Mouse (Mus musculus): ENCODE data around the gene Mag. TPM values are rescaled to one million over a fixed set of nuclear protein-coding genes. Genes with fewer than 3 reads are reported as not detected.
"Not testable (repeated sequence)": the region's sequence is repeated elsewhere in the genome, so short reads cannot be mapped to it uniquely, and the experiment has no call there.

Gene Mag
- total RNA-seq, 1 experiment from 2014 or later, result not detected

DNA sequence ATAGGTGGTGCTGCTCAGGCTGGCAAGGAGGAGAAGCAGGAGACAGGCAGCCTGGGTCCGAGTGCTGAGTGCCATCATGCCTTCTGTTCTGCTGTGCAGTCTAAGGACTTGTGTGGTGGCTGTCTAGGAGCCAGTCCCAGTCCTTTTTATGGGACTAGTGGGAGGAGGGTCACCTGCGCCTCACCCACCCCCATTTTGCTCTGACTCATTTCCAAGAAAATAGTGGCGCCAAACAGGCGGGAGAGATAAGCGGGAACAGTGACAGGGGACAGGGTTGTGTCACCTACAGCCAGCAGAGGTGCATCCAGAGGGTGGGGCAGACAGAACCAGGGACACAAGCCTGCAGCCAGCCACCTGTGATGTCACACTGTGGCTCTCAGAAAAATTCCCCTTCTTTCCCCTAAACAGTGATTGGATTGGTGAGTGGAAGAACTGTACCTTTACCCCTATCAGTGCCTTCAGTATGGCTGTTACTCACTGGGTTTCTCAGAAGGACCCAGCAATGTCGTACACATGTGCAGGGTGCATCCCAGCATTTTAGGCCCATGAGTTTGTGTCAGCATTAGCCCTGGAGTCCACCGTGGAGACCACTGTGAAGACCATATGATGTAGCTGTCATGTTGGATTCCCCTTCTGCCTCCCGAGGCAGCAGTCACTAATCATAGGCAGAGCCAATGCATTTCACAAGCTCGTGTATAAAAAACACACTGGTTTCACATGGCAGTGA lies 29.4 kb upstream of the Mag start, which contains the start of gene Hamp:
Gene Hamp, minus strand, starts transcription at position 124 of the 727 bp plus-strand sequence.
- no peak for ATAC-seq (replicated peaks; ENCODE audit: low read depth, poor library complexity, severe bottlenecking)

DNA sequence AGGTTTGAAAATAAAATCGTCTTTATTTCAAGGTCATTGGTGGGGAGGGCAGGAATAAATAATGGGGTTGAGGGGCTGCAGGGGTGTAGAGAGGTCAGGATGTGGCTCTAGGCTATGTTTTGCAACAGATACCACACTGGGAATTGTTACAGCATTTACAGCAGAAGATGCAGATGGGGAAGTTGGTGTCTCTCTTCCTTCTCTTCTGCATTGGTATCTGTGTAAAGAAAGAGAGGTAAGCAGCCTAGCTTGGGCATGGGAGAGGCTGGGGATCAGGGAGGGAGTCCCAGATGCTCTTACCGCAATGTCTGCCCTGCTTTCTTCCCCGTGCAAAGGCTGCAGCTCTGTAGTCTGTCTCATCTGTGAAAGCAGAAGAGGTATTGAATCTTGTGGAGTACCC lies 27.7 kb upstream of the Mag start:
- ATAC-seq (replicated peaks; ENCODE audit: low read depth, poor library complexity, severe bottlenecking), result peak; percentile 75

DNA sequence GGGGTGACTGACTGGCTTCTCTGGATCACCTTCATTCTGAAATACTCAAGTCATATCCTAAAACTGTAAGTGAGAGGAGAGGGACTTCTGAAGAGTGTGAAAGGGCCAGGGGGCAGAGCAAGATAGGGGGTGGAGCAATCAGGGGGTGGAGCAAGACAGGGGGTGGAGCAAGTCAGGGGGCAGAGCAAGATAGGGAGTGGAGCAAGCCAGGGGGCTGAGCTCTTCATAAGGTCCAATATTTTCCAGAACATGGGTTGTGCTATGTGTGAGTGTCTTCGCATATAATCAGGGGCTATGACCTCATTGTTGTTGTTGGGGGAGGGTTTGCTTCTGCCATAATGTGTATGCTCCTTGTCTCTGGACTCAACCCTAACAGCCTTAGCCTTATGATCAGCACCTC lies 25.4 kb upstream of the Mag start:
- not testable (repeated sequence) for ATAC-seq (replicated peaks; ENCODE audit: low read depth, poor library complexity, severe bottlenecking)

DNA sequence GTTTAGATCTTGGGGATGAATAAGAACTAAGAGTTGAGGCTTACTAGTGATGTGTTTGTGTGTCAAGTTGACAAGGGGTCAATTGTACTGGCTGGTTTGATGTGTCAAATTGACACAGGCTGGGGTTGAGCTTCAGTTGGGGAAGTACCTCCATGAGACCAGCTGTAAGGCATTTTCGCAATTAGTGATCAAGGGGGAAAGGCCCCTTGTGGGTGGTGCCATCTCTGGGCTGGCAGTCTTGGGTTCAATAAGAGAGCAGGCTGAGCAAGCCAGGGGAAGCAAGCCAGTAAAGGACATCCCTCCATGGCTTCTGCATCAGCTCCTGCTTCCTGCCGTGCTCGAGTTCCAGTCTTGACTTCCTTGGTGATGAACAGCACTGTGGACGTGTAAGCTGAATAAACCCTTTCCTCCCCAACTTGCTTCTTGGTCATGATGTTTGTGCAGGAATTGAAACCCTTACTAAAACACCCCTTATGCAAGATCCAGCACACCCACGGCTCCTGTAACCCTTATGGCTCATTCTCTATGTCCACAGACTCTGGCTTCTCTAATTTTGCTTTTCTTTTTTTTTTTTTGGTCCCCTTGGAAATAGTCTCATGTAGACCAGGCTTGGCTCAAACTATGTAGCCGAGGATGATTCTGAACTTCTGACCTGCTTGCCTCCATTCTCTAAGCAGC lies 20.9 kb upstream of the Mag start:
- ATAC-seq (replicated peaks; ENCODE audit: low read depth, poor library complexity, severe bottlenecking), result 0 out of 2 replicates have a peak, but pooled peaks have one; percentile 47

DNA sequence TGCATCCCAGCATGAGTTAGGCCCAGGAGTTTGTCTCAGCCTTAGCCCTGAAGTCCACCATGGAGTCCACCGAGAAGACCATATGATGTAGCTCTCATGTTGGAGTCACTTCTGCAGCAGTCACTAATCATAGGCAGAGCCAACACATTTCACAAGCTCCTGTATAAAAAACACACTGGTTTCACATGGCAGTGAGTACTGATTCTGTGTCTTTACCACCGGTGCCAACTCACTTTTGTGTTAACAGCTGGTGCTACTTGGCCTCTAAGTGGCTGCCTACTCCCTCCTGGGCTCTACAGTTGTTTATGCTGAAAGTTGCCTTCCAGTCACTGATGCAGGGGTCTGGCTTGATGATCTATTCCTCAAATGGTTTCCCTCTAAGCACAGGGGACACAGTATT lies 9.9 kb upstream of the Mag start, which contains the start of gene Hamp2:
Gene Hamp2, minus strand, starts transcription at position 101 of the 400 bp plus-strand sequence.
- not testable (repeated sequence) for ATAC-seq (replicated peaks; ENCODE audit: low read depth, poor library complexity, severe bottlenecking)

DNA sequence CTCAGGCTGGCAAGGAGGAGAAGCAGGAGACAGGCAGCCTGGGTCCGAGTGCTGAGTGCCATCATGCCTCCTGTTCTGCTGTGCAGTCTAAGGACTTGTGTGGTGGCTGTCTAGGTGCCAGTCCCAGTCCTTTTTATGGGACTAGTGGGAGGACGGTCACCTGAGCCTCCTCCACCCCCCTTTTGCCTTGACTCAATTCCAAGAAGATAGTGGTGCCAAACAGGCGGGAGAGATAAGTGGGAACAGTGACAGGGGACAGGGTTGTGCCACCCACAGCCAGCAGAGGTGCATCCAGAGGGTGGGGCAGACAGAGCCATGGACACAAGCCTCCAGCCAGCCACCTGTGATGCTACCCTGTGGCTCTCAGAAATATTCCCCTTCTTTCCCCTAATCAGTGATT lies 9.4 kb upstream of the Mag start:
- ATAC-seq (replicated peaks; ENCODE audit: low read depth, poor library complexity, severe bottlenecking), result no peak

DNA sequence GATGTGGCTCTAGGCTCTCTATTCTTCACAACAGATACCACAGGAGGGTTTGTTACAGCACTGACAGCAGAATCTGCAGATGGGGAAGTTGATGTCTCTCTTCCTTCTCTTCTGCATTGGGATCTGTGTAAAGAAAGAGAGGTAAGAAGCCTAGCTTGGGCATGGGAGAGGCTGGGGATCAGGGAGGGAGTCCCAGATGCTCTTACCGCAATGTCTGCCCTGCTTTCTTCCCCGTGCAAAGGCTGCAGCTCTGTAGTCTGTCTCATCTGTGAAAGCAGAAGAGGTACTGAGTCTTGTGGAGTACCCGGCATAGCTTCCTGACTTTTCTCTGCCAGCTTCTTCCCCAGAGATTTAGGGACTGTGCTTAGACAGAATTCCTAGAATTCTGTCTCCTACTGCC lies 7.8 kb upstream of the Mag start:
- ATAC-seq (replicated peaks; ENCODE audit: low read depth, poor library complexity, severe bottlenecking), result peak; percentile 51

DNA sequence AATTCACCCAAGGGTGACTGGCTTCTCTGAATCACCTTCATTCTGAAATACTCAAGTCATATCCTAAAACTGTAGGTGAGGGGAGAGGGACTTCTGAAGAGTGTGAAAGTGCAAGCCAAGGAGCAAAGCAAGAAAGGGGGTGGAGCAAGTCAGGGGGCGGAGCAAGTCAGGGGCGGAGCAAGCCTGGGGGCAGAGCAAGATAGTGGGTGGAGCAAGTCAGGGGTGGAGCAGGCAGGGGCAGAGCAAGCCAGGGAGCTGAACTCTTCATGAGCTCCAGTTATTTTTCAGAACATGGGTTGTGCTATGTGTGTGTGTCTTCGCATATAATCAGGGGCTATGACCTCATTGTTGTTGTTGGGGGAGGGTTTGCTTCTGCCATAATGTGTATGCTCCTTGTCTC lies 5.5 kb upstream of the Mag start:
- peak; percentile 74 for ATAC-seq (replicated peaks; ENCODE audit: low read depth, poor library complexity, severe bottlenecking)

DNA sequence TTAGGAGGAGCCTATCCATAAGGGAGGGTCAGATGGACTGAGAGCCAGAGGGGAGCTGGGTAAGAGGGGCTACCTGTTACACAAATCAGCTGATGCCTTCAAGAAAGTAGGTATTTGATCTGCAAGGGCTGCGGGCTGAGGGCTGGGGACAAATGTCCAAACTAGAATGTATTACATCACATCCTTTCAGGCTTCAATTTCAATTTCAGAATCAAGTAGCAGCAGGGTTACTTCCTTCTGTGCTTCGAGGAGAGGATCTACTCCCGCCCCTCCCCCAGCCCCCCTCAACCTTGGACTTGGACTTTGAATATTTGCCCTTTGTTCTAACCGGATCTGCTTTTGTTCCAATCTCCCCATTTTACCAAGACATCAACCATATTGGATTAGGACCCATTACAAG lies 2.5 kb upstream of the Mag start:
- peak; percentile 46 for ATAC-seq (replicated peaks; ENCODE audit: low read depth, poor library complexity, severe bottlenecking)

DNA sequence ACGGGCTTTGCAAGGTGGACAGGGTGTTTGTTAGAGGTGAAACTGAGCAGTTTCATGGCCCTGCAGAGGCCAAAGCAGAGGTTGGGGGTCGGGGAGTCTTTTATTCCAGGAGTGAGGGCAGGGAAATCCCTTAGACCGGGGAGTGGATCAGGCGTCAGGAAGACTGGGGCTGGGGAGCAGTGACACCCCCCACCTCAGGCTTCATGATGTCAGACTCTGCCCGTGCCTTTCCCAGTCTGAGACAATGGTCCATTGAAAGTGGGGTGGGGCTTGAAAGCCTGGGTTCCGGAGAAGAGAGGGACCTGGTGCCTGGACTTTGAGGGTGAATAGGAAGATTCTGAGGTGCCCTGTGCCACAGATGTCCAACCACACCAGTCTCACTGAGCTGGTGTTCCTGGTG lies 2.0 kb upstream of the Mag start:
- no peak for ATAC-seq (replicated peaks; ENCODE audit: low read depth, poor library complexity, severe bottlenecking)

DNA sequence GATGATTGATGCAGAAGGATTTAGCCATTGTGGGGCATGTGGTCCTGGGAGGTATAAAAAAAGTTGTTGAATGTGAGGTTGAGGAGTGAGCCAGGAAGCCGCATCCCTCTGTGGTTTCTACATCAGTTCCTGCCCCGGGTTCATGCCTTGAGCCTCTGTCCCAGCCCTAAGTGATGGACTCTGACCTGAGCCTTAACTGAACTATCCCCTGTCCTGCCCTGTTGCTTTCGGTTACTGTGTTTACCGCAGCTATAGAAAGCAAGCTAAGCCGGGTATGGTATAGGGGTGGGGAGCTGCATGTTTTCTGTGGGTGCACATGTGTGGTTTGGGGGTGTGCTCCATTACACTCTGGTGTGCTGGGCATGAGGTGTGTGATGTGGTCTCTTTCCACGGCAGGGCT lies 4.9 kb downstream of the Mag start:
- ATAC-seq (replicated peaks; ENCODE audit: low read depth, poor library complexity, severe bottlenecking), result peak; percentile 36

DNA sequence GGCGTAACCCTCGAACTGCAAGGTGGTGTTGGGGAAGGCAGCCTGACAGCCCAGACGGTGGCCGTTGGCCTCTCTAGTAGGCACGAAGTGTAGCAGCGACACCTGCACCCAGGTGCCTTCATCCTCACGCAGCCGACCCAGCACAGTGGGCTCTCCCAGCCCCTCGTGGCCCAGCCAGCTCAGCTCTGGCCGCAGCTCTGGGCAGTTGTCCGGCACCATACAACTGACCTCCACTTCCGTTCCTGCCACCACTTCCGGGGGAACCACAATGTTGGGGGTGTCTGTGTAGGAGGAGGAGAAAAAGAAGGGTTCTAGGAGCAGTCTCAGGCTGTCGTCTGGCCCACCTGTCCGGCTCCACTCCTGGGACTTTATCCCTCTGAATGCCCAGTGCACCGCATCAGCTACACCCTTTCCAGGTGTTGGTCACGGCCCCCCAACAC lies 5.7 kb downstream of the Mag start:
- ATAC-seq (replicated peaks; ENCODE audit: low read depth, poor library complexity, severe bottlenecking), result no peak

DNA sequence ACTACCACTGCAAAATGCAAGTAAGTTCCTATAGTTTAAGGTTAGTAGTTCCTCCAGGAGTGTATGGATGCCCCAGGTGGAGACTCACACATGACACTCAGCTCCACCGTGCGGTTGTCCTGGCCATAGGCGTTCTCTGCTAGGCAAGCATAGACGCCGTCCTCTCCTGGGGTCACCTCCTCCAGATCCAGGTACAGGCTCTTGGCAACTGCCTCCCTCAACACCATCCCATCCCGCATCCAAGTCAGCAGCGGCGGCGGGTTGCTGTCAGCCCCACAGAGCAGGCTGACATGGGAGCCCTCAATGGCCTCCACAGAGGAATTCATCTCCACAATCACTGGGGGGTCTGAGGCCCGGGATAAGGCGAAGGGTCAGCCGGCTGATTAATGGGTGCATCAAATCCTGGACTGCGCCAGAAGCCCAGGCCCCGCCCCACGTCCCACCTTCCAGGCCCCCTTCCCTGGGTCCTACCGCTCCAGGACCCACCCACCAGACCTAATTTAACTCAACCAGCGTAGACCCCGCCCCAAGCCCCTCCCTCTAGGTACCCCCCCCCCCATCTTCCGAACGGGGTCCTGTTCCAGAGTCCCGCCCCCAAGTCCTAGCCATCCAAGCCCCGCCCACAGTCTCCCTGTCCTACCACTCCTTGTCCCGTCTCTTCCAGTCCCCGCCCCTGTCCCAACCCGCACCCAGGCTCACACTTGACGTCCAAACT lies 6.2 kb downstream of the Mag start:
- ATAC-seq (replicated peaks; ENCODE audit: low read depth, poor library complexity, severe bottlenecking), result peak; percentile 37; the same call in 1 of the 2 replicates

DNA sequence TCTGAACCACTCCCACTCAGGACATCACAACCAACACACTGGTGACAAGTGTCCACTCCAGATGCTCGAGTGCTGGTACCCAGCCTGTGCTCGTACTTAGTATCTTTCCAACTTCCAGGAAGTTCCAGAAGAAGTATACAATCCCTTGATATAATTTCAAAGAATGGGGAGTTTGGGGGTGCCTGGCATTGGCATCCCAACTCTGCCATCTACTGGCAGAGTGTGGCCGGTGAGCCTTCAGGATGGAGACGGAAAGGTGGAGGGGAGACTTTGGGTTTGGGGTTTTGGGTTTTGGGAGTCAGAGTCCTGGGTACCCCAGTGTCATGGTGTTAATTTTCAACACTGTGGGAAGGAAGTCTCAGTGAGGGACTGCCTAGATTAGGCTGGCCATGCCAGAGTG lies 10.6 kb downstream of the Mag start:
- peak; percentile 54; the same call in 1 of the 2 replicates for ATAC-seq (replicated peaks; ENCODE audit: low read depth, poor library complexity, severe bottlenecking)

DNA sequence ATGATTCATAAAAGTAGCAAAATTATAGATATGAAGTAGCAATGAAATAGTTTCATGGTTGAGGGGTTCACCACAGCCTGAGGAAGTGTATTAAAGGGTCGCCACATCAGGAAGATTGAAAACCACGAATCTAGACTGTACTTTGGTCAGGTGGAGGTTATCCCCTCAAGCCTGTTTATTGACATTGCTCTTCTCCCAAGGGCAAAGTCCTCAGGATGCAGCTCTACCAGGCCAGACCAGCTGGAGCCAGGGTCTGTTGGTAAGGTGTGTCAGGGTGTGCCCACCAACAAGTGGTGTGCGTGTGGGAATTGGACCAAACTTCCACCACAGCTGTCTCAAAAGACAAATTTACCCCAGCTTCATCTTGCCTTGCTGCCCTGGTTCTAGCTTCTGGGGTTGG lies 19.5 kb downstream of the Mag start:
- ATAC-seq (replicated peaks; ENCODE audit: low read depth, poor library complexity, severe bottlenecking), result no peak

DNA sequence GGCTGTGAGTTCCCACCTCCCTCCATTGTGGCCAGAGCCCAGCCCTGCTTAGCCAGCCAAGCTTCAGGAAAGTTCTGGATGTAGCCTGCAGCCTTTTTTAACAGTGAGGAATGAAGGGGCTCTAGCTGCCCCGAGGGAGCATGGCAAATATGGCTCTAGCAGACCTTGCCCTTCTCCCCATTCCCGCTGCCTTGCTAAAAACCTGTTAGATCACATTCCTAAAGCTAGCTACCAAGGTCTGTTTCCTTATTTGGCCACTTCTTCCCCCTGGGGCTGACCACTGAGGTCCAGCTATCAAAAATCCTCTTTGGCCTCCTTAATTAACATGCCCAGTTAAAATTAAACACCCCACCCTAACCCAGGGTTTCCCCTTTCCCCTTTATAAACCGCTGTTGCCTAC lies 22.2 kb downstream of the Mag start:
- no peak for ATAC-seq (replicated peaks; ENCODE audit: low read depth, poor library complexity, severe bottlenecking)

DNA sequence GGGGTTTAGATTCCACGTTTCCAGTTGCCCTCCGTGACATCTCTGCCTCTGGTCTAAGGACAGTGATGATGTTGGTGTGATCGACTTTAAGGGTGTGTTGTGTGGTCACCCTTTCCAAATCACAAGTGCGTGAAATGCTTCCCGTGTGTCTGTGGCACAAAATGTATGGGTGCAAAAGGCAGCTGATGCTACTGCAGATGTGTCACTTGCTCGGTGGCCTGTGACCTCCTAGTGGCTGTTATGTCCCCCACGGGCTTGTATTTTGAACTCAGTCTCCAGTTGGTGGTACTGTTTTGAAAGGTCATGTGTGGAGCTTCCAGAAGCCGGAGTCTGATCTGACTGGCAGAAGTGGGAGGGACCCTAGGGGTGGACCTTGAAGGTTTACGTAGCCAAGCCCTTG lies 22.9 kb downstream of the Mag start:
- no peak for ATAC-seq (replicated peaks; ENCODE audit: low read depth, poor library complexity, severe bottlenecking)

DNA sequence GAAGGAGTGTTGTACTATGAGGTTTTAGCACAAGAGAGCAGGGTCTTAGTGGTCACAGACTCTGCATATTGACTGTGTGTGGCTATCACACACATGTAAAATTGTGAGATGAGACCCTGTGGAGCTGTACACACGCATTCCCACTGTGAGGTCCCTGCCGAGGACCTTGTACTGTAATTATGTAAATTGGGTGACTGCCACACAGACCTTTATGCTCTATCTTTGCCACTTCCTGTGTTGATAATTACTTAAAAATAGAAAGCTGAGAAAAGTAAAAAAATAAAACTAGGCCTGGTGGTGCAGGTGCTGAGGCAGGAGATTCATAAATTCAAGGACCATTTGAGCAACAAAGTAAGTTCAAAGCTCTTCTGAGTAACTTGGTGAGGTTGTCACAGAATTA lies 24.0 kb downstream of the Mag start:
- no peak for ATAC-seq (replicated peaks; ENCODE audit: low read depth, poor library complexity, severe bottlenecking)

DNA sequence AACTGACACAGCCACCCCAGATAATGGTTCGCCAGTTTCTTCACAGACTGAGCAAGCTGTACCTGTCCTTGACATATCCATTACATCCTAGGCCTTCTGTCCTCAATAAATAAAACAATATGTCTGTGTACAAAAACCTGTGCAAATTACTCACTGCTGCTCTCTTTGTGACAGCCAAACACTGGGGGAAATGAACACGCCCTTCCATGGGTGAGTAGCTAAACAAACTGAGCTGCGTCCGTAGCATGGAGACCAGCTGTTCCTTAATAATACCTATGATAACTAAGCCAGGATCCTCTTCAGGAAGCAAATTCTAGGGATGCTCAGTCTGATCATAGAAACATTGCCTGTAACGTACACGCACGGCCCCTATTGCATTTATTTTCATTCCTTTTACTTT lies 25.9 kb downstream of the Mag start:
- ATAC-seq (replicated peaks; ENCODE audit: low read depth, poor library complexity, severe bottlenecking), result no peak

DNA sequence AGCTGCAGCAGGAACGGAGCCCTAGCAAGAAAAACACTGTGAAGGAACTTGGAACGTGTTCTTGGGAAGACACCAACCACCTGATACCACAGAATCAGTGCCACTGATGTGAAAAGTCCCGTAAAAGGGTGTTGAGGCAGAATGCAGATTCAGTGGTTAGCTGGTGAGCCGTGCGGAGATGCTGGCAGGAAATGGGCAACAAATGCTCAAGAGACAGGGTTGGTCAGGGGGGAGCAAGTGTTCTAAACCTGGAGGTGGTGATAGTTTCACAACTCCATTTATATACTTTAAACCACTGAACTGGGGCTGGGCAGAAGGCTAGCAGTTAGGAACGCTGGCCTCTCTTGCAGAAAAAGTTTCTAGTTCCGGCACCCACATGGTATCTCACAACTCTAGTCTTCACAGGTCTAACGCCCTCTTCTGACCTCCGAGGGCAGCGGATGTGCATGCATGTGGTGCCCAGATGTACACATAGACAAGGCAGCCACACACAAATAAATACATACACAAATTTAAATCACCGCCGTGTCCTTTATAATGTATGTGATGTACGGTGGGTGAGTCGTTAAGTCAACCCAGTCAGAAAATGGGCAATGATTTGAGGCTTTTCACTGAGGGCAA lies 27.0 kb downstream of the Mag start:
- ATAC-seq (replicated peaks; ENCODE audit: low read depth, poor library complexity, severe bottlenecking), result peak; percentile 83
